Mouse (Mus musculus): ENCODE measurements around the gene Fam221a.

Fam221a gene

GRCm38 (mm10) chr6:49367159-49368054, at the start of gene Fam221a:
Gene Fam221a, plus strand, starts transcription at chr6:49367739.
- peak; percentile 90 to 95 for DNase-seq

- DNase-seq = peak; percentile 99
Observed at GRCm38 (mm10) chr6:49318966-49319594, 48.5 kb upstream of the Fam221a start, which contains the start of gene Ccdc126. Gene Ccdc126, plus strand, starts transcription at chr6:49319274.

GRCm38 (mm10) chr6:49319595-49320315, 47.8 kb upstream of the Fam221a start:
- no peak for DNase-seq

GRCm38 (mm10) chr6:49321341-49321740, 46.2 kb upstream of the Fam221a start:
- no peak for DNase-seq

- DNase-seq = no peak
Observed at GRCm38 (mm10) chr6:49322056-49322455, 45.5 kb upstream of the Fam221a start.

GRCm38 (mm10) chr6:49322986-49323385, 44.6 kb upstream of the Fam221a start:
- DNase-seq = no peak

- no peak for DNase-seq
Observed at GRCm38 (mm10) chr6:49324528-49324927, 43.0 kb upstream of the Fam221a start.

GRCm38 (mm10) chr6:49325294-49325693, 42.2 kb upstream of the Fam221a start:
- no peak for DNase-seq

GRCm38 (mm10) chr6:49326846-49327245, 40.7 kb upstream of the Fam221a start:
- no peak for DNase-seq

- DNase-seq = no peak
Observed at GRCm38 (mm10) chr6:49331369-49332059, 36.0 kb upstream of the Fam221a start.

GRCm38 (mm10) chr6:49332060-49332370, 35.5 kb upstream of the Fam221a start:
- no peak for DNase-seq

GRCm38 (mm10) chr6:49338566-49338965, 29.0 kb upstream of the Fam221a start:
- no peak for DNase-seq

GRCm38 (mm10) chr6:49339145-49339544, 28.4 kb upstream of the Fam221a start:
- no peak for DNase-seq

GRCm38 (mm10) chr6:49343737-49344469, 23.6 kb upstream of the Fam221a start:
- no peak for DNase-seq

- peak; percentile 25 to 43 for DNase-seq
Observed at GRCm38 (mm10) chr6:49349826-49350225, 17.7 kb upstream of the Fam221a start.

GRCm38 (mm10) chr6:49354613-49355012, 12.9 kb upstream of the Fam221a start:
- no peak for DNase-seq

- no peak for DNase-seq
Observed at GRCm38 (mm10) chr6:49355171-49355570, 12.4 kb upstream of the Fam221a start.

GRCm38 (mm10) chr6:49360420-49360819, 7.1 kb upstream of the Fam221a start:
- no peak for DNase-seq

GRCm38 (mm10) chr6:49368212-49368611, 673 bp downstream of the Fam221a start:
- DNase-seq = no peak

GRCm38 (mm10) chr6:49372705-49373104, 5.2 kb downstream of the Fam221a start:
- DNase-seq = no peak

- DNase-seq = no peak
Observed at GRCm38 (mm10) chr6:49373943-49374342, 6.4 kb downstream of the Fam221a start.

- no peak for DNase-seq
Observed at GRCm38 (mm10) chr6:49378328-49378727, 10.8 kb downstream of the Fam221a start.

Measured in kidney, postnatal 4 days (tissue).